Mouse (Mus musculus): ENCODE measurements at regions not wholly inside any gene's neighbourhood (a gene's known extent, or its start where the extent isn't known, plus 50 kb on each side); places are given as distances from the start of the nearest gene placed in this dataset.

DNA sequence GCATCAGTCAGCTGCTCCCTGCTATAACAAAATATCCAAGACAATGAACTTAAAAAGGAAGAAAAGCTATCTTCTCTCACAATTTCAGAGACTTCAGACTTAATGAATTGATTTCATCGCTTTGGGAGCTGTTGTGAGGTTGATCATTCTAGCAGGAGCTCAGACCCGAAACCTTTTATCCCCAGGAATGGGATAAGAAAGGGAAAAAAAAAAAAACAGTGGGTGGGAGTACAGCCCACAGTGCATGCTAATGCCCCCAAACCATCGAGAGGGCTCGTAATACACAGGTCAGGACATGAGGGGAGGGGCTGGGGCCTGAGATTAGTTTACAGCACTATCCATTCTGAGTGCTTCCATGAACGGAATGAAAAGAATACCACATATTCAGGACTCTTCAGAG, 175.9 kb upstream of the Kit start:
- Histone ChIP-seq H3K4me1 (ENCODE audit: control insufficient read depth in 1 of 2, insufficient read depth in 2 of 2, low read length in 2 of 2) (no peaks in the 10 kb centered on the region), H3K79me2 (ENCODE audit: control insufficient read depth, insufficient read depth, low read length, poor library complexity) (no peaks in the 10 kb centered on the region), H3K27me3 (ENCODE audit: control insufficient read depth in 1 of 2, insufficient read depth in 2 of 2, low read length in 2 of 2) (no peaks in the 10 kb centered on the region), H3K9me3 (replicated peaks; ENCODE audit: insufficient read depth, low read length) (no peaks in the 10 kb centered on the region), H3K36me3 (ENCODE audit: control insufficient read depth in 1 of 2, insufficient read depth in 2 of 2, low read length in 2 of 2) (no peaks in the 10 kb centered on the region), H3K4me3 (ENCODE audit: control insufficient read depth in 1 of 2, insufficient read depth in 1 of 2, low read depth in 2 of 2, low read length in 2 of 2) (no peak overlapping the region), H3K27ac (ENCODE audit: control insufficient read depth, low read depth, low read length) (no peak overlapping the region), H3K9ac (ENCODE audit: control insufficient read depth, low read depth, low read length, poor library complexity, severe bottlenecking) (no peak overlapping the region)
- DNase-seq (ENCODE audit: low read depth, low spot score): no peak
- TF ChIP-seq POLR2AphosphoS5 (IDR thresholded peaks at IDR 0.05; ENCODE audit: borderline replicate concordance, low read depth, low read length): no peak
- TF ChIP-seq BHLHE40 (IDR thresholded peaks at IDR 0.05; ENCODE audit: borderline replicate concordance, low read depth, low read length): no peak
- TF ChIP-seq SMC3 (IDR thresholded peaks at IDR 0.05; ENCODE audit: low read depth, low read length): no peak
- TF ChIP-seq RAD21 (IDR thresholded peaks at IDR 0.05; ENCODE audit: low read depth, low read length): no peak

DNA sequence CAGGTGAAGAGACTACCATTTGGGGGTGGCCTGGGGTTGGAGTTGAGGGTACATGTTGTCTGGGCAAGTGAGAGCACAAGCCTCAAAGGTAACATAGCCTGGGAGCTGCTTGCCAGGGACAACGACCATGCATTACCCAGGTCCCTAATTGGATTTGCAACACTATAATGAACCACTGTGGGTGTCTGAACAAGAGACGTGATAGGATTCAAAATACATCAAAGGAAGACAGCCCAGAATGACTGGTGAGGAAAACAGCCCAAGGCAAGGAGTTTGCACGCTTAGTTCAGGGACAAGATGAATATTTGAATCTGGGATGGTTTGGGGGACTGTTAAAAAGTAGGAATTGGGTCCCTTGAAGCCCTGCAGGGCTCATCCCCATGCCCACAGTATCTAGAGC, 173.0 kb upstream of the Kit start:
- Histone ChIP-seq H3K36me3 (ENCODE audit: control insufficient read depth in 1 of 2, insufficient read depth in 2 of 2, low read length in 2 of 2) (no peaks in the 10 kb centered on the region), H3K27ac (ENCODE audit: control insufficient read depth, low read depth, low read length) (no peak overlapping the region), H3K9me3 (replicated peaks; ENCODE audit: insufficient read depth, low read length) (no peaks in the 10 kb centered on the region), H3K79me2 (ENCODE audit: control insufficient read depth, insufficient read depth, low read length, poor library complexity) (no peaks in the 10 kb centered on the region), H3K27me3 (ENCODE audit: control insufficient read depth in 1 of 2, insufficient read depth in 2 of 2, low read length in 2 of 2) (no peaks in the 10 kb centered on the region), H3K9ac (ENCODE audit: control insufficient read depth, low read depth, low read length, poor library complexity, severe bottlenecking) (no peak overlapping the region), H3K4me3 (ENCODE audit: control insufficient read depth in 1 of 2, insufficient read depth in 1 of 2, low read depth in 2 of 2, low read length in 2 of 2) (no peak overlapping the region), H3K4me1 (ENCODE audit: control insufficient read depth in 1 of 2, insufficient read depth in 2 of 2, low read length in 2 of 2) (no peaks in the 10 kb centered on the region)
- TF ChIP-seq EP300 (IDR thresholded peaks at IDR 0.05; ENCODE audit: low read depth in 1 of 2, low read length in 2 of 2) (no peak), USF2 (IDR thresholded peaks at IDR 0.05; ENCODE audit: borderline replicate concordance in 1 of 2, insufficient read depth in 1 of 2, low read depth in 1 of 2, low read length in 2 of 2) (no peak), MYC (IDR thresholded peaks at IDR 0.05; ENCODE audit: low read depth, low read length) (no peak), RCOR1 (IDR thresholded peaks at IDR 0.05; ENCODE audit: low read depth, low read length) (no peak), POLR2AphosphoS5 (IDR thresholded peaks at IDR 0.05; ENCODE audit: borderline replicate concordance, low read depth, low read length) (no peak), ETS1 (IDR thresholded peaks at IDR 0.05; ENCODE audit: low read depth, low read length) (no peak), MAZ (IDR thresholded peaks at IDR 0.05; ENCODE audit: low read depth, low read length) (no peak), USF1 (IDR thresholded peaks at IDR 0.05; ENCODE audit: low read depth, low read length) (no peak), ZNF384 (IDR thresholded peaks at IDR 0.05; ENCODE audit: low read depth, low read length) (no peak), ZKSCAN1 (IDR thresholded peaks at IDR 0.05; ENCODE audit: low read depth, low read length) (no peak), TBP (IDR thresholded peaks at IDR 0.05; ENCODE audit: low read depth, low read length) (no peak), RAD21 (IDR thresholded peaks at IDR 0.05; ENCODE audit: low read depth, low read length) (no peak), TCF12 (IDR thresholded peaks at IDR 0.05; ENCODE audit: low read depth, low read length) (no peak)
- no peak for DNase-seq (ENCODE audit: low read depth, low spot score)

All from MEL (cell line).